Comparison of ENCODE assay signal across 17 mouse cellular contexts in genomic region chr17:46426496-46426895, GRCm38 (mm10). TPM values are rescaled to one million over a fixed set of nuclear protein-coding genes. Genes with fewer than 3 reads are reported as not detected.
"Had no signal": no experiment of that assay in that cellular context is flagged by ENCODE, and none has a peak within 500 bp of the region (broad histone marks: within the 10 kb centered on the region; RNA-seq: fewer than 3 reads in every experiment).

No protein-coding gene starts in this region.

- H3K36me3 ChIP-seq: limb, embryonic 10.5 days; liver, embryonic 13.5 days; lung, embryonic 15.5 days; stomach, embryonic 15.5 days had no signal

- H3K9me3 ChIP-seq: limb, embryonic 10.5 days; liver, embryonic 13.5 days; lung, embryonic 15.5 days; midbrain, embryonic 13.5 days; stomach, embryonic 15.5 days had no signal

- DNase-seq: kidney, postnatal 25 days; liver, embryonic 13.5 days; liver, postnatal 0 days; lung, postnatal 14 days; right cerebral cortex, postnatal 14 days; thymus, adult 2 months; thymus, postnatal 25 days had no signal

- H3K9ac ChIP-seq: liver, embryonic 13.5 days; liver, postnatal 0 days; lung, embryonic 15.5 days; midbrain, embryonic 13.5 days; stomach, embryonic 15.5 days had no signal

- ATAC-seq: liver, postnatal 0 days; midbrain, embryonic 13.5 days had no signal

- H3K4me3 ChIP-seq: left cerebral cortex, adult 2 months; limb, embryonic 10.5 days; liver, embryonic 13.5 days; lung, embryonic 15.5 days; midbrain, embryonic 13.5 days; stomach, embryonic 15.5 days had no signal

- H3K4me2 ChIP-seq: liver, embryonic 13.5 days; lung, embryonic 15.5 days; midbrain, embryonic 13.5 days; stomach, embryonic 15.5 days had no signal

- H3K27me3 ChIP-seq: lung, embryonic 15.5 days; stomach, embryonic 15.5 days had no signal

- H3K27ac ChIP-seq: left cerebral cortex, adult 2 months; limb, embryonic 10.5 days; liver, embryonic 13.5 days; lung, embryonic 15.5 days; midbrain, embryonic 13.5 days; stomach, embryonic 15.5 days had no signal

RNA-seq across cellular contexts. Expression of gene Crip3, which starts 2.2 kb away (rescaled TPM):
- total RNA-seq: megakaryocyte progenitor cell, adult 5-6 weeks had no signal
- polyA plus RNA-seq: liver, embryonic 13.5 days; liver, postnatal 0 days had no signal

RNA-seq across cellular contexts. Expression of gene Slc22a7, which starts 11.8 kb away (rescaled TPM):
- total RNA-seq: megakaryocyte progenitor cell, adult 5-6 weeks had no signal
- polyA plus RNA-seq: limb, embryonic 10.5 days; limb, embryonic 14.5 days; liver, embryonic 13.5 days; midbrain, embryonic 13.5 days; midbrain, postnatal 0 days; neural tube, embryonic 14.5 days; stomach, embryonic 15.5 days; urinary bladder, adult 2 months had no signal
